Mouse (Mus musculus) CD4-positive naive resting alpha-beta T cell, adult 76 days (primary cell): ENCODE measurements around the gene Zfyve27. TPM values are rescaled to one million over a fixed set of nuclear protein-coding genes. Genes with fewer than 3 reads are reported as not detected.

ENCODE experiments used
- total RNA-seq: library from RNA; stranded (reverse); gene quantifications from one replicate; pipeline ENCODE4 v1.2.4, GENCODE M21; 2023

The Zfyve27 gene
- 73.4 TPM for total RNA-seq

GRCm38 (mm10) chr19:42163764-42164163 is at the start of gene Zfyve27:
Gene Zfyve27, plus strand, starts transcription at chr19:42163951.

DNA sequence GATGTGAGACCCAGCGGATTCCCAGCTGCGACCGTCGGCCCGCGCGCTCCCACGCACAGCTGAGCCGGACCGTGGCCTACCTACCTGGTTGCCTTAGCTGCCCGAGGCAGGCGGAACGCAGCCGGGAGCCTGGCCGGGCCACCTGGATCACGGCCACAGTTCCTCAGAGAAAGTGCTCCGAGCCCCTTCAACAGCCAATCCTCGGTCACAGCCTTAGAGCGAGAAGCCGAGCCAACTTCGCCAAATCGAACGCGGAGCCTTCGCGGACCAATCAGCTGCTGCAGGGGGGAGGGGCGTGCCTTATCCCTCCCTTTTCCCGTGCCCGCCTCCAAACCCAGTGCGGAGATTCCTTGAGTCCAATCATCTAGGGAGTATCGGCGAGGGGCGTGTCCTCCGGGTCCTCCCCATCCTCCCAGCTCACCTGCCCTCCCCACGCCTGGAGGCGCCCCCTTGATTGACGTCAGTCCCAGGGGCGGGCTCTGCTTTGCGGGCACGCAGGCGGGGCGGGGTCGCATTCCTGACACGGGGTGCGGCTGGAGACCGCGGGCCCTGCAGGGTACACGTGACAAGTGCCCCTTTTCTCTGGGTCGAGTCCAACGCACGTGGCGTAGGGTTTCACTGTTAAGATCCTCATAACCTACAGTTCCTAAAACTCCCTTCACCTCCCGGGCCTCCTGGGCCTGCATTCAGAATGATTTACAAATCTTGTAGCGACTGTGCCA is 34.8 kb upstream of the Zfyve27 start, which contains the start of gene Avpi1:
TSS of gene Avpi1 (minus strand) at position 273 of the 722 bp plus-strand sequence.

DNA sequence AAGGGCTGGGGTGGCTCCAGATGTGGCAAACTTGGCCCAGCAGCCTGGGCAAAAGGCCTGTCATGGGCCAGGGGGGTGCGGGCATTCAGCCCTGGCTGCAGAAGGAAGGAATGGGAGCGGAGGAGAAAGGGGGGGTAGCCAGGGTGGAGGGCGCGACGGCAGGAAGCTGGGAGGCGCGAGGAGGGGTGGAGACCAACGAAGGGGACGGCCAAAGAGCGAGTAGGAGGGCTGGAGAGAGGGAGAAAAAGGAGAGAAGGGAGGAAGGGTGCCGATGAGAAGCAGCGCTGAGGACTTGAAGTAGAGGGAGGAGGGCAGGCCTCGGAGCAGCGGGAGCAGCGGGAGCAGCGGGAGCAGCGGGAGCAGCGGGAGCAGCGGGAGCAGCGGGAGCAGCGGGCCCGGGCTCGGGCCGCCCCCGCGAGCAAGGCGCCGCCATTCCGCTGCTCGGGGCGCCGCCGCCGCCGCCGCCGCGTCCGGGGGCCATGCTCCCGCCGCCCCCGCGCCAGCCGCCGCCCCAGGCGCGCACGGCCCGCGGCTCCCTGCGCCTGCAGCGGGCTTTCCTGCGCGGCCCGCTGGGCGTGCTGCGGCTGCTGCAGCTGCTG is 16.5 kb upstream of the Zfyve27 start, which contains the start of gene Marveld1:
TSS of gene Marveld1 (plus strand) at position 231 of the 599 bp plus-strand sequence.

GRCm38 (mm10) chr19:42201696-42202381 is 38.1 kb downstream of the Zfyve27 start, which contains the start of gene Sfrp5:
Gene Sfrp5, minus strand, starts transcription at chr19:42202252.

Other genes starting within 250 kb of the Zfyve27 start
- gene Exosc1, start 230.5 kb upstream of the Zfyve27 start, total RNA-seq = 37.9 TPM
- gene Zdhhc16, start 230.5 kb upstream of the Zfyve27 start, total RNA-seq = 23.9 TPM
- gene Mms19, start 182.8 kb upstream of the Zfyve27 start, total RNA-seq = 106 TPM
- gene Ubtd1, start 182.2 kb upstream of the Zfyve27 start, total RNA-seq = 6.7 TPM
- not detected for gene Ankrd2, start 128.0 kb upstream of the Zfyve27 start, total RNA-seq
- gene Hoga1, start 118.3 kb upstream of the Zfyve27 start, total RNA-seq = not detected
- not detected for gene 4933411K16Rik, start 111.7 kb upstream of the Zfyve27 start, total RNA-seq
- not detected for gene Morn4, start 77.6 kb upstream of the Zfyve27 start, total RNA-seq
- 54.0 TPM for gene Pi4k2a, start 73.5 kb upstream of the Zfyve27 start, total RNA-seq
- 9.9 TPM for gene Avpi1, start 34.9 kb upstream of the Zfyve27 start, total RNA-seq
- gene Marveld1, start 16.6 kb upstream of the Zfyve27 start, total RNA-seq = 10.6 TPM
- gene Sfrp5, start 38.3 kb downstream of the Zfyve27 start, total RNA-seq = not detected
- gene Golga7b, start 83.6 kb downstream of the Zfyve27 start, total RNA-seq = not detected